Mouse (Mus musculus) embryonic fibroblast, embryonic 13.5 days (primary cell): ENCODE measurements around the gene Rbck1.

Source experiments
- CTCF ChIP-seq: IDR thresholded peaks from 2 replicates; pipeline ENCODE4 v1.5.1; 2011; ENCODE audit warnings: mild to moderate bottlenecking, control low read depth, low read length, moderate library complexity, borderline replicate concordance; ENCODE audit not compliant: insufficient read depth
- POLR2A ChIP-seq: IDR thresholded peaks from 2 replicates; pipeline ENCODE4 v1.6.1; 2011; ENCODE audit warnings: low read depth, mild to moderate bottlenecking, control low read depth, low read length, moderate library complexity

GRCm38 (mm10) chr2:152376345-152376741 is 43.9 kb upstream of the Rbck1 start, which contains the start of gene Nrsn2:
- TF ChIP-seq CTCF (no peak), POLR2A (no peak)
